10 mouse cellular contexts compared by ENCODE assay signal in genomic region chr9:114985741-114986140, GRCm38 (mm10).
"Had no signal": no experiment of that assay in that cellular context is flagged by ENCODE, and none has a peak within 500 bp of the region (broad histone marks: within the 10 kb centered on the region; RNA-seq: fewer than 3 reads in every experiment).

No protein-coding gene starts in this region.

- DNase-seq: kidney, adult 18-20 months; kidney, adult 9 months; kidney, postnatal 14 days; kidney, postnatal 4 days; left cerebral cortex, postnatal 4 days; liver, postnatal 0 days; lung, embryonic 14.5 days; midbrain, embryonic 14.5 days; thymus, adult 18-20 months; thymus, postnatal 36 days had no signal
